Mouse (Mus musculus) forebrain, embryonic 16.5 days (tissue): ENCODE measurements around the gene Robo2. TPM values are rescaled to one million over a fixed set of nuclear protein-coding genes. Genes with fewer than 3 reads are reported as not detected.
A peak's percentile ranks its signal among the peaks of the same experiment; 100 is the strongest.

ENCODE experiments used
- ATAC-seq: fragments of 200-750 bp; cut with Nextera tagmentation; 2 replicates; pipeline ENCODE4 v1.8.0; 2017; ENCODE audit warnings: mild to moderate bottlenecking, moderate library complexity
- H3K27ac ChIP-seq: fragments of 300-500 bp; sonication (generic); 2 replicates; pipeline ENCODE4 v1.5.1; 2014; ENCODE audit warnings: low read length, control low read depth
- H3K27me3 ChIP-seq: fragments of 300-500 bp; sonication (generic); replicated peaks from 2 replicates; pipeline ENCODE4 v1.6.1; 2014; ENCODE audit warnings: low read length; ENCODE audit not compliant: control insufficient read depth, insufficient read depth
- H3K36me3 ChIP-seq: fragments of 300-500 bp; sonication (generic); 2 replicates; pipeline ENCODE4 v1.6.1; 2014; ENCODE audit not compliant: control insufficient read depth, insufficient read depth
- H3K4me1 ChIP-seq: fragments of 300-500 bp; sonication (generic); replicated peaks from 2 replicates; pipeline ENCODE4 v1.6.1; 2014; ENCODE audit warnings: low read length; ENCODE audit not compliant: control insufficient read depth, insufficient read depth
- H3K4me2 ChIP-seq: fragments of 300-500 bp; sonication (generic); 2 replicates; pipeline ENCODE4 v1.6.1; 2014; ENCODE audit warnings: mild to moderate bottlenecking, low read length, control low read depth
- H3K4me3 ChIP-seq: fragments of 300-500 bp; sonication (generic); replicated peaks from 2 replicates; pipeline ENCODE4 v1.5.1; 2014; ENCODE audit warnings: mild to moderate bottlenecking, low read length, control low read depth
- H3K9ac ChIP-seq: fragments of 300-500 bp; sonication (generic); replicated peaks from 2 replicates; pipeline ENCODE4 v1.6.1; 2014; ENCODE audit warnings: low read depth, low read length, control low read depth
- H3K9me3 ChIP-seq: fragments of 300-500 bp; sonication (generic); 2 replicates; pipeline ENCODE4 v1.6.1; 2016; ENCODE audit warnings: low read length; ENCODE audit not compliant: control insufficient read depth
- WGBS: fragments of 180-500 bp; shearing (Covaris S2); extraction: QIAGEN DNeasy Blood & Tissue Kit; methylation state at CpG from one replicate; pipeline ENCODE4 v1.1.7; 2014; 5-methylcytosine and 5-hydroxymethylcytosine counted together
- polyA plus RNA-seq: library from polyadenylated mRNA; unstranded; fragments of >200 nt; fragmentation: Nextera tagmentation; extraction: Ambion mirVana; gene quantifications from 2 replicates; pipeline ENCODE4 v1.2.1, GENCODE M21; 2015

Robo2 gene
- polyA plus RNA-seq, 1 experiment from 2014 or later = 132 TPM

DNA sequence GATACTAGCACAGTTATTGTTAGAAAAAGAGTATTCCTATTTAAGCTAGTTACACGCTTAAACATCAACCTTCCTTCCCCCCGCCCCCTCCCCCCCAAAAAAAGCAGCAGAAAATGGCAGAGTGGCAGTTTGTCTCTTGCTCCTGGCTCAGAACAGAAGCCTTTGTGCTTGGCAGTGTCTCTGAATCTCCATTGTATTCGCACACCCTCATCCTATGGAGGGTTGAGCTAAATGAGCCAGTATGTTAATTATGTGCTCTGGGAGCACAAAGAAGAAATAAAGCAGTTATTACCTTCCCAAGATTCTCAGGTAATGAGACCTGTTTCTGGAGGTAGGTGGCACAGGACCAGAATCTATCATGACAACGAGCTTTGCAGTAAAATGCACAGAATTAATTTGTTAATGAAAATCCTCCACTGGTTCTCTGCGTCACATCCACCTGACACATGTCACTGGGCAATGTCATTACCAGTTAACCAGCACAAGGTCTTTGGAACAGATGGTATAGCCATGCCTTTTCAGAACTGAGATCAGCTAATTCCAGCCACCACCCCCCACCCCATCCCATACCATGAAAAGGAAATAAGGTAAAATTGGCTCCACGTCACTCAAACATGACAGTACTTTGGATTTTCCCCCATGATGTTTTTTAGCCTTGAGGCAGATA, 177.1 kb downstream of the Robo2 start:
- ATAC-seq = peak; percentile 64
- WGBS = 32% methylated on average over 6 of the region's 6 CpGs
- H3K36me3 ChIP-seq = no peaks in the 10 kb centered on the region
- H3K4me1 ChIP-seq = peaks cover 17% of the 10 kb centered on the region
- peak overlapping the region; percentile 7; the same call in 1 of the 2 replicates for H3K4me2 ChIP-seq
- no peak overlapping the region for H3K9ac ChIP-seq
- no peaks in the 10 kb centered on the region for H3K9me3 ChIP-seq
- peak overlapping the region; percentile 71 for H3K27ac ChIP-seq
- H3K4me3 ChIP-seq = no peak overlapping the region
- H3K27me3 ChIP-seq = no peaks in the 10 kb centered on the region

- 0 out of 2 replicates have a peak, but pooled peaks have one; percentile 36 for ATAC-seq
- H3K27ac ChIP-seq = no peak overlapping the region
- H3K9ac ChIP-seq = no peak overlapping the region
- H3K36me3 ChIP-seq = no peaks in the 10 kb centered on the region
- H3K4me3 ChIP-seq = no peak overlapping the region
- no peaks in the 10 kb centered on the region for H3K27me3 ChIP-seq
- peaks cover 13% of the 10 kb centered on the region for H3K4me1 ChIP-seq
- WGBS = 64% methylated on average over 5 of the region's 5 CpGs
- no peak overlapping the region for H3K4me2 ChIP-seq
- no peaks in the 10 kb centered on the region for H3K9me3 ChIP-seq
These were observed 178.0 kb downstream of the Robo2 start for GRCm38 (mm10) chr16:74233596-74233995.

DNA sequence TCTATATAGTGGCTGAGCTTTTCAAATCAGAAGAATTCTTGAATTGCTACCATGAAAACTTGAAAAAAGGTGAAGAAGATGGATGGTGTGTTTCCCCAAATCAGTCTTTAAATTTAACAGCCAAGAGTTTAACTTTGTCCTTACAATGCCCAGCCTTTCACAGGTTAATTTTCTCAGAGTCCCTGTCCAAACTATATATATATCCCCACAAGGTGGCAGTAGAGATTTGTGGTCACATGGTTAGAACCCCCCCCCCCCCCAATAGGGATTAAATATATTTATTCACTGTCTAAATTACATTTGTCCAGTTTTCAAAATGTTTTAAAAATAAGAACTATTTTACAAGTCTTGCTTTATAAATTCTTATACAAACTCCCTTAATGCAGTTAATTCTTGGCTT, 184.3 kb downstream of the Robo2 start:
- no peak overlapping the region for H3K27ac ChIP-seq
- H3K36me3 ChIP-seq = no peaks in the 10 kb centered on the region
- H3K9me3 ChIP-seq = no peaks in the 10 kb centered on the region
- peaks cover 8% of the 10 kb centered on the region for H3K4me1 ChIP-seq
- H3K4me2 ChIP-seq = no peak overlapping the region
- no peak for ATAC-seq
- no peak overlapping the region for H3K9ac ChIP-seq
- no peak overlapping the region for H3K4me3 ChIP-seq
- H3K27me3 ChIP-seq = no peaks in the 10 kb centered on the region

DNA sequence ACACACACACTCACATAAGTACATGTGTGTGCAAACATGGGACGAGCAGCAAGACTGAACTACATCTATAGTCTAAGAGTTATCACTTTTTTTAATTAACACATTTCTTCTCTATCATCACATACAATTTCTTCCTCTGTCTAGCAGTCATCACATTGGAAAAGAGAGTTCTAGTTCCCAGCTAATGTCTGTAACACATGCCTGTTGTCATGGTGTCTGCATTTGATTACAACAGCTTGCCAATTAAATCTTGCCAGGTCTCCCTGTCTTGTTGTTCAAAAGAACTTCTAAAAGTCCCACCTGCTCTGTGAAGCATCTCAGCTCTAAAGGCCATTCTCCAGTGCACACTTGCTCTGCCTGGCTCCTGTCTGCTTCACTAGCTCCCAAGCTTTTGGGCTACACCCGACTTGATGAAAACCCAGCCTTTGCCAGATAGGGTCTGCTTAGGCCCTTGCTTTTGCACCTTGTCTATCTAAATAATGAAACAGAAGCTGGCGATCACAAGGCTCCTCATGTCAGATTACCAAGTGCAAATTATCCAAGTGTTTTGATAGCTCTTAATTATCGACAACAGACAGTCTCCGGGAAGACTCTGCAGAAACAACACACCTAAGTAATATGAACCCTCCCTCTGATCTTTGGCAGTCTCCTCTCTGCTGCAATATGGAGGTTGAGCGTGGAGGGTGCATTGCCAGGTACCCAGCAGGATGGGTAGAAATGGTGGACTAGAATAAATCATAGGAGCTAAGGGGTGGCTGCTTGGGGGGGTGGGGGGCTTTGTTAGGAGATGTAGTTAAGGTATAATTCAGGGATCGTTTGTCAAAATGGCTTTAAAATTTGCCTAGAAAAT, 186.0 kb downstream of the Robo2 start:
- peak; percentile 95 for ATAC-seq
- Histone ChIP-seq H3K9ac (no peak overlapping the region), H3K9me3 (no peaks in the 10 kb centered on the region), H3K4me2 (no peak overlapping the region), H3K27me3 (no peaks in the 10 kb centered on the region), H3K27ac (peak overlapping the region; percentile 53; the same call in 1 of the 2 replicates), H3K4me3 (no peak overlapping the region), H3K36me3 (no peaks in the 10 kb centered on the region), H3K4me1 (peaks cover 8% of the 10 kb centered on the region)
- 37% methylated on average over 7 of the region's 7 CpGs for WGBS

- H3K36me3 ChIP-seq = no peaks in the 10 kb centered on the region
- H3K4me1 ChIP-seq = peaks cover 8% of the 10 kb centered on the region
- no peak overlapping the region for H3K27ac ChIP-seq
- 83% methylated on average over 5 of the region's 5 CpGs for WGBS
- no peak overlapping the region for H3K9ac ChIP-seq
- no peak for ATAC-seq
- no peaks in the 10 kb centered on the region for H3K9me3 ChIP-seq
- H3K27me3 ChIP-seq = no peaks in the 10 kb centered on the region
- H3K4me3 ChIP-seq = no peak overlapping the region
- H3K4me2 ChIP-seq = no peak overlapping the region
These were observed 189.1 kb downstream of the Robo2 start for GRCm38 (mm10) chr16:74222501-74222900.

DNA sequence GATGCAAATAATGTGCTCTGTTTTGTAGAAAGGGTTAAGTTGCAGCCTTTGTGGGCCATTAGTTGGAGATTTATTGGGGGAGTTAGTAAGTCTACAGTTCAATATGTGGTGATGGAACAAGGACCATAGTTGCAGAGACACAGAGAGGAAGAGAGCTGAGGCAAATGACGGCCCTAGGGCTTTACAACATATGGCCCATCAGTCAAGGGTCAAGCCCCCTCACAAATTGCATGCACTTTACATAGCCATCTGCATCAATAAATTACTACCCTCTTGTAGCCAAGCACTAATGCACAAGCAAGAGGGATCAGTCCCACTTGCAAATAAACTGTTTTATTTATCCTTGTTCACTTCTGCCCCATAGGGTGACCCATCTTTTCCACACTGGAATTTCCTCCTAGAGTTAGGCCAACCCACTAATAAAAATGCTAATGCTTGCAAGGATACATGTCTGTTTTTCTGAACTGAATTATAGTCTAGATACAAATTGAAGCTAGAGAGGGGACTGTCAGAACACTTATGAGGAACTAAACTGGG, 194.7 kb downstream of the Robo2 start:
- Histone ChIP-seq H3K9ac (no peak overlapping the region), H3K4me1 (no peaks in the 10 kb centered on the region), H3K4me3 (no peak overlapping the region), H3K27ac (no peak overlapping the region), H3K4me2 (no peak overlapping the region), H3K27me3 (no peaks in the 10 kb centered on the region), H3K36me3 (no peaks in the 10 kb centered on the region), H3K9me3 (no peaks in the 10 kb centered on the region)
- ATAC-seq = no peak
- 68% methylated on average over 1 of the region's 1 CpGs for WGBS

DNA sequence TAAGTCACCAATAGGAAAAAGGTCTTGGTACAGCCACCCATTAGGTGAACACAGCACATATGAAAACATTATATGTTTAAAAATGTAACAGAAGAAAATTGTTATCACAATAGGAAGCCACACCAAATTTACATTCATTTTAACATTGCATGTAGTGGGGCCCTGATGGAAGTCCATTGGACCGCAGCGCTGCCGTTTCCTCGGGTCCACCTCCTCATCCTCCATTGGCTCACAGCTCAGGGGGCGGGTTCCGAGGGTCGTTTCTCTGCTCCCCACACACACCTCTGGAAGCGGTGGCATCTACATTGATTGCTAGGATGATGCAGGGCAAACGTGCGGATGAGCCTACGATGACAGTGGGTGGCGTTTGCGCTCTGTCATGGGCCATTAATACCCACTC, 195.8 kb downstream of the Robo2 start:
- no peak overlapping the region for H3K4me3 ChIP-seq
- 93% methylated on average over 13 of the region's 13 CpGs for WGBS
- H3K36me3 ChIP-seq = no peaks in the 10 kb centered on the region
- H3K9ac ChIP-seq = no peak overlapping the region
- no peaks in the 10 kb centered on the region for H3K27me3 ChIP-seq
- no peak for ATAC-seq
- H3K27ac ChIP-seq = no peak overlapping the region
- no peak overlapping the region for H3K4me2 ChIP-seq
- H3K9me3 ChIP-seq = no peaks in the 10 kb centered on the region
- no peaks in the 10 kb centered on the region for H3K4me1 ChIP-seq

- peak; percentile 79 for ATAC-seq
- Histone ChIP-seq H3K9ac (no peak overlapping the region), H3K27ac (no peak overlapping the region), H3K4me2 (no peak overlapping the region), H3K36me3 (no peaks in the 10 kb centered on the region), H3K27me3 (no peaks in the 10 kb centered on the region), H3K4me1 (peaks cover 2% of the 10 kb centered on the region), H3K4me3 (no peak overlapping the region), H3K9me3 (no peaks in the 10 kb centered on the region)
- 17% methylated on average over 5 of the region's 5 CpGs for WGBS
These were observed 210.9 kb downstream of the Robo2 start for GRCm38 (mm10) chr16:74200705-74201104.

- peak; percentile 71 for ATAC-seq
- Histone ChIP-seq H3K4me2 (no peak overlapping the region), H3K36me3 (no peaks in the 10 kb centered on the region), H3K9ac (no peak overlapping the region), H3K27me3 (no peaks in the 10 kb centered on the region), H3K4me3 (no peak overlapping the region), H3K27ac (no peak overlapping the region), H3K4me1 (peaks cover 2% of the 10 kb centered on the region), H3K9me3 (no peaks in the 10 kb centered on the region)
- WGBS = 14% methylated on average over 1 of the region's 1 CpGs
These were observed 211.5 kb downstream of the Robo2 start for GRCm38 (mm10) chr16:74200024-74200703.
